Mouse (Mus musculus) right cerebral cortex, postnatal 10 days (tissue): ENCODE measurements around the gene Itpr2.

Source experiments
- DNase-seq, 2 experiments: peaks; one replicate each; pipeline ENCODE4 v3.0.0; 2021; ENCODE audit warnings: low spot score in 2 of 2

Gene Itpr2

GRCm38 (mm10) chr6:146309335-146309734 is 192.7 kb downstream of the Itpr2 start:
- DNase-seq, result no peak

GRCm38 (mm10) chr6:146305995-146306394 is 196.0 kb downstream of the Itpr2 start:
- no peak for DNase-seq

GRCm38 (mm10) chr6:146304088-146304487 is 197.9 kb downstream of the Itpr2 start:
- no peak for DNase-seq

GRCm38 (mm10) chr6:146303336-146303735 is 198.7 kb downstream of the Itpr2 start:
- DNase-seq, result no peak

- DNase-seq, result peak; percentile 32 to 47
Observed at GRCm38 (mm10) chr6:146302574-146303130, 199.4 kb downstream of the Itpr2 start.

GRCm38 (mm10) chr6:146302101-146302500 is 199.9 kb downstream of the Itpr2 start:
- no peak for DNase-seq

GRCm38 (mm10) chr6:146300961-146301360 is 201.1 kb downstream of the Itpr2 start:
- no peak for DNase-seq

GRCm38 (mm10) chr6:146298712-146299111 is 203.3 kb downstream of the Itpr2 start:
- no peak for DNase-seq

GRCm38 (mm10) chr6:146291036-146291435 is 211.0 kb downstream of the Itpr2 start:
- no peak for DNase-seq

GRCm38 (mm10) chr6:146289801-146290200 is 212.2 kb downstream of the Itpr2 start:
- DNase-seq, result peak in 1 of 2 experiments; percentile 5

GRCm38 (mm10) chr6:146288266-146288665 is 213.8 kb downstream of the Itpr2 start:
- DNase-seq, result peak in 1 of 2 experiments; percentile 15

GRCm38 (mm10) chr6:146284921-146285565 is 217.0 kb downstream of the Itpr2 start:
- DNase-seq, result peak in 1 of 2 experiments; percentile 10

GRCm38 (mm10) chr6:146283981-146284380 is 218.0 kb downstream of the Itpr2 start:
- DNase-seq, result peak; percentile 21 to 22

- peak; percentile 75 to 91 for DNase-seq
Observed at GRCm38 (mm10) chr6:146282061-146282659, 219.9 kb downstream of the Itpr2 start.

- DNase-seq, result peak; percentile 46 to 51
Observed at GRCm38 (mm10) chr6:146281176-146281899, 220.7 kb downstream of the Itpr2 start.

GRCm38 (mm10) chr6:146273256-146273655 is 228.8 kb downstream of the Itpr2 start:
- peak; percentile 13 to 16 for DNase-seq

- DNase-seq, result peak; percentile 48 to 72
Observed at GRCm38 (mm10) chr6:146272253-146273036, 229.6 kb downstream of the Itpr2 start.

- peak; percentile 76 to 77 for DNase-seq
Observed at GRCm38 (mm10) chr6:146270776-146271533, 231.1 kb downstream of the Itpr2 start.

GRCm38 (mm10) chr6:146270162-146270561 is 231.9 kb downstream of the Itpr2 start:
- DNase-seq, result peak; percentile 69 to 74

GRCm38 (mm10) chr6:146269291-146269690 is 232.7 kb downstream of the Itpr2 start:
- DNase-seq, result peak; percentile 9 to 11
